Mouse (Mus musculus) natural killer cell, adult 2 months (primary cell): ENCODE data around the gene Kcnf1.

ENCODE experiments used
- DNase-seq, 2 experiments: peaks; one replicate each; pipeline ENCODE4 v3.0.0; 2022; ENCODE audit warnings: low spot score in 2 of 2

The Kcnf1 gene

DNA sequence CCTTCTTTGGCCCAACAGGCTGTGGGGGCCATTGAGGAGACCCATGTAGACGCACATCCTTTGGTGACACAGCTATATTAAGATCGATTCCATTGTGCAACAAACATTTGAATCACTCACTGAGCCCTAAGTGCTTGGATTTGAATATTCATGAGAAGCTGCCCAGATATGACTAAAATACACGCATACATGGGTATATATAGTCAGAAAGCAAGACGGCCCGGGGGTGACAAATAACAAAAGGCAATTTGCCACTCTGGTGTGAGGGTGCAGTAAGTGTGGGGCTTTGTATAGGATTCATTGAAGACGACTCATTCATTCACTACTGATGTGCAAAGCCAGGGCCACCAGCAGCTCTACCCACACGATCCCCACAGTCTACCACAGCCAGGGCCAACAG, 17.1 kb downstream of the Kcnf1 start:
- no peak for DNase-seq

DNA sequence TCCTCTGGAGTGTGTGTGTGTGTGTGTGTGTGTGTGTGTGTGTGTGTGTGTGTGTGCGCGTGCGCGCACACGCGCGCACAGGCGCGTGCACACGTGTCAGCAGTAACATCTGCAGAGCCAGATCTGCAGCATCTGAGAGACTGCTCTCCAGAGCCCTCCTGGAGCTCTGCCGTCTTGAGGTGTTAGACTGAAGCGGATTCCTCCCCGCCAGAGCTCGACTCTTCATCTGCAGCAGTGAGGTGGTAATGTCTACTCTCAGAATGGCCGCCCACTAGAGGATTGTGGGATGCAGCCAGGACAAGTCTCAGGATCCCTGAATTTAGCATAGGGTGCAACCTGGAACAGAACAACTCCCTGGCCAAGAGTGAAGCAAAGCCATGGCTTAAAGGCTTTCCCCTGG, 19.1 kb downstream of the Kcnf1 start:
- DNase-seq: no peak

DNA sequence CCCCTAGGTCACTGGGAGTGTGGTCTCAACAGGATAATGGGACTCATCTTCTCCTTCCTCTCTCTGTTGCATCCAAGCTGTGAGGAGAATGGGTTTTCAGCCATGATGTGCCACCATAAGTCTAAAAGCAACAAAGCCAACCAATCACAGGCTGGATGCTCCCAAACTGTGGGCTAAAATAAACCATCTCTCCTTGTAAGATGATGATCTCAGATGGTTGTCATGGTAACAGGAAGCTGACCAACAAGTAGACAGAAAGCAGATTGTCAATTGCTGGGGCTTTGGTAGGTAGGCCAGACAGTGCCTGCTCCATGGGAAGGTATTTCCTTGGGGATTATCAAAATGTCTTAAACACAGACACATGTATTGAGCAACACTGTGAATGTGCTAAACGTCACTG, 20.9 kb downstream of the Kcnf1 start:
- DNase-seq: no peak

DNA sequence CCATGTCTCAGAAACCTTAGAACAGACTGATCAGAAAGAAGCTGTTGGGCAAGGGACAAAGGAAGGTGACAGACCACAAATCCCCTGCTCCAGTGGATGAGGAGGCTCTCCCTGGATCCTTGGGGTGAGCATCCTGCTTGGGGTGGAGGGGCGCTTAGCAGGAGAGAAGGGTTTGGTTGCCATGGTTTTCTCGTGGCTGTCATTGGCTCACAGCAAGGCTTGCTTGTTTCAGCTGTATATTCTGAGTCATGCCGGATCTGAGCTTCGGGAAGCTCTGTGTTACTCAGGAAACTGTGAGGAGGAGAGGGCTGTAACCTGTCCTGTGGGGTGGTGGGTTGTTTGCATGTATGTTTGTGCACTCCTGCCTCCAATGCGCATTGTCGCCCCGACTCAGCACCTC, 23.8 kb downstream of the Kcnf1 start:
- DNase-seq: no peak

GRCm38 (mm10) chr12:17148920-17149319, 27.8 kb downstream of the Kcnf1 start:
- DNase-seq: no peak

DNA sequence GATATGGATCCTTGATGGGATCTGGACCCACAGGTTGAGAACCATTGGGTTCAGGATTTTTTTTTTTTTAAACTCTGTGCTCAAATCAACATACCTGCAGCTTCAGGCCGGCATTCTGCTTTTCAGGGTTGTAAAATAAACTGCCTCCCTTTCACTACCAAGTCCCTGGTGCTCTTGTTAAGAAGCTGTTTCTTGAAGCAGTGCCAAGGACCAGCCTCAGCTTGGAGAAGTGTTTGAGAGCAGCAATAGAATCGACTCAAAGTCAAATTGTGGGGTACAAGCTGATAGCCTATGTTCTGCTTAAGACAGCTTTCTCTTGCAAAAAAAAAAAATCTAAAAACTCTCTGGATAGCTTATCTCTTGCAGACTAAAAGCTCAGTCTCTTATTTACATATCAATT, 34.9 kb downstream of the Kcnf1 start:
- no peak for DNase-seq

DNA sequence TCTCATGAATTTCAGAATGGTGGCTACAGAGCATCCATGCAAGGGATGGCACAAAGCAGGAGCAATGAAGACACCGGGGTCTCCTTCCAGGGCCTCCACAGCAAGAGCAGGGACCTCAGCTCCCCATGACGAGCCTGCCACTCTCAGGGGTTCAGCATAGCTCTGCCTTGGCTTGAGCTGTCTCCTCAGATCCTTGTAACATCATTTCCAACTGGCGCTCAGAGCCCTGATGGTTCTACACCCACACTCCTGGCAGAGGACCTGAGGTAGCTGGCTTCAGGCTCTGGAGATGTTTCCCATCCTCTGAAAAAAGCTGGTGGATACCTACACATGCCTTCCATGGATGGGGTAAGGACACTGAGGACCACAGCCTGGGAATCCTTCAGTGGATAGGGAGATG, 36.3 kb downstream of the Kcnf1 start:
- DNase-seq: no peak

DNA sequence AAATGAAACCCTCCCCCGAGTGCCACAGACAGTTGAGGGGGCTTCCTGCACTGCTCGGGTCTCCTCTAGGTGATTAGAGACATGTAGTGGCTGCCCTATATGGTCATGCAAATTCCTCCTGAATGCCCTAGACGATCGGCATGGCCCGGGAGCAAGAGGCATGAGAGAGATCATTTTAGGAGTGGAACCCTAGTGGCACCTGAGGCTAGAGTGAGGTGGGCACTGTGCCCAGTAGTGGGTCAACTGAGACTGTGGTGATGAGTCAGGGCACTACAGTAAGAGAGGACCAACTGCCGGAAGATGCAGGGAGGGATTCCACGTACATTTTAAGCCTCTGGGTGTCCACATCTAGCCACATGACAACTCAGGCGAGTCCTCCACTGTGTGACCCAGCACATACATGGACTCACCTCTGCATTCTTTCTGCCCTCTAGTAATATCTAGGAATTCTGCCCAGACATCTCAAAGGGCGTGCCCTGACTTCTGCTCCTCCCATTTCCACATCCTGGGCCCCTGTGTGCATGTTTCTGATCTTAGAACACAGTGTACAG, 42.1 kb downstream of the Kcnf1 start:
- no peak for DNase-seq

GRCm38 (mm10) chr12:17132243-17132642, 44.4 kb downstream of the Kcnf1 start:
- DNase-seq: no peak

DNA sequence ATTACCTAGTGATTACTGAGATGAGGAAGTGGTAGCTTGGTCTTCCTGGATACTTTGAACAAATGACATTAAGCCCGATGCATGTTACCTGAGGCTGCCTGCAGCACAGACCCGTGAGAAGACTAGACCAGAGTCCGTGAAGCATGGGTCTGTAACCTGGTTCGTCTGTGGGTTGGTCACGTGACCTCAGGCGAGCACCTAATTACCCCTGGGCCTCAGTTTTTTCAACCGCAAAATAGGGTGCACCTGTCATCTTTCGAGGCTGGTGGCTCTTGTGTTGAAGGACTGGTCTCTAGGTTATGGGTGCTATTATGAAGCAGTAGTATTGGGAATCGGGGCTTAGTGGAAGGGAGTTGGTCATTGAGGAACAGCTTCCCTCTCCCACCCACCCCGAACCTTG, 45.1 kb downstream of the Kcnf1 start:
- no peak for DNase-seq

DNA sequence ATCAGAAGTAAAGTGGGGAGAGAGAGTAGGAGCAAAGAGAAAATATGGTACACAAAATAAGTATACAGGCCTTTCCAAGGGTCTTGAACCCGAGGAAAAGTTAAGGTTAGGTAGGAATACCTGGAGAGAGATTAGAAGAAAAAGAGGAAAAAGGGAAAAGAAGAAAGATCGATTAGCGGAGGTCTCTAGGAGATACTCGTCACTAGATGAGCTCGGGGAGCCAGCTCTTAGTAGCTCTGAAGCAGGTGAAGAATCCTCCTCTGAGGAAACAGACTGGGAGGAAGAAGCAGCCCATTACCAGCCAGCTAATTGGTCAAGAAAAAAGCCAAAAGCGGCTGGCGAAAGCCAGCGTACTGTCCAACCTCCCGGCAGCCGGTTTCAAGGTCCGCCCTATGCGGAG, 53.8 kb downstream of the Kcnf1 start:
- peak; percentile 12 to 14 for DNase-seq
